Mouse (Mus musculus) ES-Bruce4 (cell line): Measurements from ENCODE around the gene Rsc1a1.

Experiments used
- CTCF ChIP-seq: IDR thresholded peaks from one replicate; pipeline ENCODE4 v1.8.1; 2011; ENCODE audit warnings: low read depth, low read length
- EP300 ChIP-seq: IDR thresholded peaks from 2 replicates; pipeline ENCODE4 v1.6.1; 2011; ENCODE audit warnings: low read depth, low read length; ENCODE audit not compliant: insufficient read depth
- POLR2A ChIP-seq: IDR thresholded peaks from one replicate; pipeline ENCODE4 v1.8.1; 2011; ENCODE audit warnings: low read length; ENCODE audit not compliant: insufficient read depth

GRCm38 (mm10) chr4:141659739-141660138 lies 25.7 kb downstream of the Rsc1a1 start:
- no peak for TF ChIP-seq POLR2A
- peak; percentile 80 for TF ChIP-seq CTCF
- TF ChIP-seq EP300: no peak
